Mouse (Mus musculus): ENCODE results near the gene Uqcc2. TPM values are rescaled to one million over a fixed set of nuclear protein-coding genes. Genes with fewer than 3 reads are reported as not detected.

Gene Uqcc2
- polyA plus RNA-seq, 1 experiment from 2014 or later: 353 TPM

DNA sequence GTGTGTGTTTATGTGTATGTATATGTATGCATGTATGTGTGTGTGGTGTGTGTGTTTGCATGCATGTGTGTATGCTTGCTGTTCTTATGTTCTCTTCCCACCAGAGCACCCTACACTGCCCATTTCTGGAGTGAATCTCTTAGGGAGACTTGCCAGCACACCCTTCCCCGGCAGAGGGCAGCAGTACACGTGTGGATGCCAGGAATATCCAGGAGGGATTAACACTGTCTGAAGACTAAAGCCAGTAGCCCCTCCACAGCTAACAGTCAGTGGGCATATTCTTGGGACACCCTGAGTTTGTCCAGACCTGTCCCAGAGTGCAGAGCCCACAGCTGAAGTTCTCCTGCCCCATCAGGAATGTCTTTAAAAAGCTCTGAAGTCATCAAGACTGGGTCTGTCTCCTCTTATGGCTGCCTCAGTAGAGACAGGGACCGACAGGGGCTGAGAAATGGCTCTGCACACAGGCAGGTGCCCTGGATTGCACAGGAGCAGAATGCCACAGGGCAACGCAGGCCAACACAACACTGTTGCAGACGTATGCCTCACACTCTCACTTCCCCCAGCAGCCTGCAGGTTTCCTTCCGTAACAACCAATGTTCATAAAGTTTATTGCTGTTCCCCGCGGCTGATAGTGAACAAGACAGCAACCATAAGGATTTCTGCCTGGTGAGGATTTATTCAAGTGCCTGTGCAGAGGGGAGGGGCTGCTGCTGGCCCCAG is 31.5 kb upstream of the Uqcc2 start:
- H3K36me3 ChIP-seq (ENCODE audit: control insufficient read depth, insufficient read depth, low read length): no peaks in the 10 kb centered on the region
- H3K4me1 ChIP-seq (replicated peaks; ENCODE audit: control insufficient read depth, insufficient read depth, low read length): no peaks in the 10 kb centered on the region; the same call in 1 of the 2 replicates
- DNase-seq (ENCODE audit: low spot score) (peak; percentile 76), ATAC-seq (replicated peaks; ENCODE audit: low FRiP score, low TSS enrichment, low read depth) (no peak)
- H3K9ac ChIP-seq (ENCODE audit: low read length): no peak overlapping the region
- no peak overlapping the region for H3K27ac ChIP-seq (ENCODE audit: low read depth)
- no peaks in the 10 kb centered on the region for H3K9me3 ChIP-seq (ENCODE audit: control insufficient read depth, low read length)
- H3K27me3 ChIP-seq (replicated peaks; ENCODE audit: control insufficient read depth, insufficient read depth, low read length): no peaks in the 10 kb centered on the region
- H3K4me3 ChIP-seq (ENCODE audit: low read depth, low read length): no peak overlapping the region
- H3K4me2 ChIP-seq (ENCODE audit: low read length): no peak overlapping the region
- 29% methylated on average over 8 of the region's 8 CpGs for WGBS

DNA sequence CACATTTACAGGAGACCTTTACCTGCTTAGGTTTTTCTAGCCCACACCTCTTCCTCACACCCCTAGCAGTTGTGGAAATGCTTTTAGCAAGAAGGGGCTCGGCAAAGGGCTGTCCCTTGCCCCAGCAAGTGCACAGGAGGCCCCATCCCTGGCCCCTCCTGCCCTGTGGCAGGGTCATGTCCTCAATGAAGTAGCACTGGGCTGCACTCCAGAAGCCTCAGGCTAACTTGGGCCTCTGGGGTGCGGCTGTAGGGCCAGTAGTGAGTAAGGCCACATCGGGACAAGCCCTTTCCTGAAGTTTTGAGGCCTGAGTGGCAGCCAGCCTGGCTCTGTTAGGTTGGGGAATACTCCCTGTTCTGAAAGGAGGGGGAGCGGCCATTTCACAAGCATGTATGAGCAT is 27.2 kb upstream of the Uqcc2 start:
- no peak overlapping the region for H3K4me3 ChIP-seq (ENCODE audit: low read depth, low read length)
- H3K9ac ChIP-seq (ENCODE audit: low read length): no peak overlapping the region
- no peak overlapping the region for H3K27ac ChIP-seq (ENCODE audit: low read depth)
- ATAC-seq (replicated peaks; ENCODE audit: low FRiP score, low TSS enrichment, low read depth) (no peak), DNase-seq (ENCODE audit: low spot score) (no peak)
- H3K4me2 ChIP-seq (ENCODE audit: low read length): no peak overlapping the region
- H3K36me3 ChIP-seq (ENCODE audit: control insufficient read depth, insufficient read depth, low read length): no peaks in the 10 kb centered on the region
- H3K4me1 ChIP-seq (replicated peaks; ENCODE audit: control insufficient read depth, insufficient read depth, low read length): no peaks in the 10 kb centered on the region; the same call in 1 of the 2 replicates
- H3K9me3 ChIP-seq (ENCODE audit: control insufficient read depth, low read length): no peaks in the 10 kb centered on the region
- WGBS: 74% methylated on average over 4 of the region's 4 CpGs
- H3K27me3 ChIP-seq (replicated peaks; ENCODE audit: control insufficient read depth, insufficient read depth, low read length): no peaks in the 10 kb centered on the region

DNA sequence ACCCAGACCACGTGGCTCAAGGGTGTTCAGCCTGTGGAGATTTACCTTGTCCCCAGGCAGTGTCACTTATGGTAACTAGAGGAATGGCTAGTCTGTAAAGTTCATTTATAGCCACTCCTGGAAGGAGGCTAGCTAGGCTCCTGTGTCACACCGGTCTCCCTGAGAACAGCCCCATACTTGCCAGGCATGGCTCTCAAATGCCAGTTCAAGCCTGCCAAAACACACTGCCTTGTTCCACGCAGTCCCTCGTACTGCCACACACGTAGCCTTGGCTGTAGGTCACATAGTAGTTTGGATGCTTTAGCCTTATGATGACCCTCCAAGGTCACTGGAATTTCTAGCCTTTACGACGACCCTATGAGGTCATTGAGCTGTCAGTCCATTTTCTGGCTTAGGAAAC is 25.5 kb upstream of the Uqcc2 start:
- no peak for ATAC-seq (replicated peaks; ENCODE audit: low FRiP score, low TSS enrichment, low read depth)
- Histone ChIP-seq H3K27me3 (replicated peaks; ENCODE audit: control insufficient read depth, insufficient read depth, low read length) (no peaks in the 10 kb centered on the region), H3K4me1 (replicated peaks; ENCODE audit: control insufficient read depth, insufficient read depth, low read length) (no peaks in the 10 kb centered on the region; the same call in 1 of the 2 replicates), H3K4me3 (ENCODE audit: low read depth, low read length) (no peak overlapping the region), H3K4me2 (ENCODE audit: low read length) (no peak overlapping the region), H3K36me3 (ENCODE audit: control insufficient read depth, insufficient read depth, low read length) (no peaks in the 10 kb centered on the region), H3K9ac (ENCODE audit: low read length) (no peak overlapping the region), H3K27ac (ENCODE audit: low read depth) (no peak overlapping the region), H3K9me3 (ENCODE audit: control insufficient read depth, low read length) (no peaks in the 10 kb centered on the region)
- 70% methylated on average over 7 of the region's 7 CpGs for whole genome bisulfite sequencing
- no peak for DNase-seq (ENCODE audit: low spot score)

DNA sequence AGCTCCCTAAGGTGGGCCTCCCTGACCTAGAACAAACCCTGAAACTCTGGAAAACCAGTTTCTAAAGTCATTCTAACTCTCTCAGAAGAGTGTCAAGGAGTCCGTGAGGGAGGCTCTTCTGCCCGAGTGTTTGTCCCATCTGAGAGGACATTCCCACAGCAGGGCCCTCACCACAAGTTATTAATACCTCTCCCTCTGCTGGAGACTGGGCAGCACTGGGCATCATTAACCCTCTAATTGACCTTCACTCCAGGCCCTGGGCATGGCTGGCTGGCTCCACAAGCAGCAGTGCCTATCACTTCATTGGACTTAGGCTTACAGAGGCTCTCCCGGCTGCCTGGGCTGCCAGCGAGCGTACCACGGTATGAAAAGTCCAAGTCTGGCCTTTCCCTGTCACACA is 24.7 kb upstream of the Uqcc2 start:
- H3K27me3 ChIP-seq (replicated peaks; ENCODE audit: control insufficient read depth, insufficient read depth, low read length): no peaks in the 10 kb centered on the region
- no peaks in the 10 kb centered on the region for H3K9me3 ChIP-seq (ENCODE audit: control insufficient read depth, low read length)
- ATAC-seq (replicated peaks; ENCODE audit: low FRiP score, low TSS enrichment, low read depth): no peak
- H3K4me2 ChIP-seq (ENCODE audit: low read length): no peak overlapping the region
- H3K4me3 ChIP-seq (ENCODE audit: low read depth, low read length): no peak overlapping the region
- WGBS: 82% methylated on average over 6 of the region's 6 CpGs
- peaks cover 4% of the 10 kb centered on the region for H3K4me1 ChIP-seq (replicated peaks; ENCODE audit: control insufficient read depth, insufficient read depth, low read length)
- H3K36me3 ChIP-seq (ENCODE audit: control insufficient read depth, insufficient read depth, low read length): no peaks in the 10 kb centered on the region
- H3K27ac ChIP-seq (ENCODE audit: low read depth): no peak overlapping the region
- DNase-seq (ENCODE audit: low spot score): no peak
- H3K9ac ChIP-seq (ENCODE audit: low read length): no peak overlapping the region

DNA sequence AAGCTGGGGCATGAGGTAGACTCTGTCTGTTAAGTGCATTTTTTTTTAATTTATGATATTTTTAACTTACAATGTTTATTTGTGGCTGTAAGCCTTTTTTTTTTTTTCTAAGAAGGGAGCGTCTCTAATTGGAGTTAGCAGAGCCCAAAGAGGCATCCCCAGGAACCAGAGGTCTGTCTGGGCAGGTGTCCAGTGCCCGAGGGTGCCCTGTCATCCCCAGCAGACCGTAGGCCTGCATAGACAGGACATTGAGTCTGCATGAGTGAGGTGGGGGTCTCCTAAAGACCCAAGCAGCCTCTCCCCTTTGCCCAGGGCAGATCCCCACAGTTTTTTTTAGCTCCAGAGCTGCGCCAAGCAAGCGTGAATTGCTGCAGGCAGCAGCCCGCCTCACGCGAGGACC is 22.0 kb upstream of the Uqcc2 start:
- no peak for ATAC-seq (replicated peaks; ENCODE audit: low FRiP score, low TSS enrichment, low read depth)
- DNase-seq (ENCODE audit: low spot score): no peak
- H3K4me2 ChIP-seq (ENCODE audit: low read length): no peak overlapping the region
- no peak overlapping the region for H3K9ac ChIP-seq (ENCODE audit: low read length)
- H3K4me3 ChIP-seq (ENCODE audit: low read depth, low read length): no peak overlapping the region
- H3K27ac ChIP-seq (ENCODE audit: low read depth): no peak overlapping the region
- no peaks in the 10 kb centered on the region for H3K27me3 ChIP-seq (replicated peaks; ENCODE audit: control insufficient read depth, insufficient read depth, low read length)
- no peaks in the 10 kb centered on the region for H3K36me3 ChIP-seq (ENCODE audit: control insufficient read depth, insufficient read depth, low read length)
- no peaks in the 10 kb centered on the region for H3K9me3 ChIP-seq (ENCODE audit: control insufficient read depth, low read length)
- WGBS: 73% methylated on average over 8 of the region's 8 CpGs
- peaks cover 13% of the 10 kb centered on the region for H3K4me1 ChIP-seq (replicated peaks; ENCODE audit: control insufficient read depth, insufficient read depth, low read length)

DNA sequence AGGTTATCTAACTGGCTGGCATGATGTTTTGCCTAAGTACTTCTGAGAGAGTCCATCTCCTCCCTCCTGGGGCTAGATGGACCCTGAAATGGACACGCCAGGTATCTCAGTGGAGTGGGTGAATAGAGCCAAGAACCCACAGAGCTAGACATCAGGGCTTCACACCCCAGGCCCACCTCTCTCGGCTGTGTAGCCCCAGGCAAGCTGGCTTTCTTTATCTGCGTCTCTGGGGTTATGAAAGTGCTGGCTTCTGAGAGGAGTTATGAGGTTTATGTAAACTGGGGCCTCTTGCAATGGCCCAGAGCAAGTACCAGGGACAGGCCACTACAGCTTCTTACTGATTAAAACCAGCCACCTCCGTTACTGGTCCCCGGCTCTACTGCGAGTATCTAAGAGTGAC is 21.2 kb upstream of the Uqcc2 start:
- Histone ChIP-seq H3K36me3 (ENCODE audit: control insufficient read depth, insufficient read depth, low read length) (no peaks in the 10 kb centered on the region), H3K4me2 (ENCODE audit: low read length) (no peak overlapping the region), H3K4me3 (ENCODE audit: low read depth, low read length) (no peak overlapping the region), H3K9ac (ENCODE audit: low read length) (no peak overlapping the region), H3K27ac (ENCODE audit: low read depth) (no peak overlapping the region), H3K4me1 (replicated peaks; ENCODE audit: control insufficient read depth, insufficient read depth, low read length) (peaks cover 14% of the 10 kb centered on the region), H3K27me3 (replicated peaks; ENCODE audit: control insufficient read depth, insufficient read depth, low read length) (no peaks in the 10 kb centered on the region), H3K9me3 (ENCODE audit: control insufficient read depth, low read length) (no peaks in the 10 kb centered on the region)
- DNase-seq (ENCODE audit: low spot score): no peak
- ATAC-seq (replicated peaks; ENCODE audit: low FRiP score, low TSS enrichment, low read depth): no peak
- 46% methylated on average over 6 of the region's 6 CpGs for WGBS

DNA sequence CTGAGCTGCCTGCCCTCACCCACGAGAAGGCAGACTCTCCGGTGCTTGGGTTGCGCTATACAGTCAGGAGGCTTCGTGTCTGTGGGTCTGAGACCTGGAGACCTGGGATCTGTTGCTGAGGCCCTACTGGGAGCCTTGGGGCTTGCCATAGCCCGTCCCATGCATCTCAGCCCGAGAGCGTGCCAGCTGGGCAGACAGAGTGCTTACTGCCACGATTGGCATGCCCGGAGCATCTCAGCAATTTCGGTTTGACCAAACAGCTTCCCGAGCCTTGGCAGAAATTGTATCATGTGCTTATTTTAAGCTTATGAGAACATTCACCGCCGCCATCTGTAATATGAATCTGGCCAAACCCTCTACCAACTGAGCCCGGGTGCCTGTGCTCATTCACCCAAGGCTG is 20.5 kb upstream of the Uqcc2 start:
- H3K4me1 ChIP-seq (replicated peaks; ENCODE audit: control insufficient read depth, insufficient read depth, low read length): peaks cover 14% of the 10 kb centered on the region
- no peak for ATAC-seq (replicated peaks; ENCODE audit: low FRiP score, low TSS enrichment, low read depth)
- no peaks in the 10 kb centered on the region for H3K36me3 ChIP-seq (ENCODE audit: control insufficient read depth, insufficient read depth, low read length)
- H3K4me2 ChIP-seq (ENCODE audit: low read length): no peak overlapping the region
- H3K27ac ChIP-seq (ENCODE audit: low read depth): no peak overlapping the region
- H3K9ac ChIP-seq (ENCODE audit: low read length): no peak overlapping the region
- no peaks in the 10 kb centered on the region for H3K9me3 ChIP-seq (ENCODE audit: control insufficient read depth, low read length)
- whole genome bisulfite sequencing: 87% methylated on average over 14 of the region's 14 CpGs
- no peaks in the 10 kb centered on the region for H3K27me3 ChIP-seq (replicated peaks; ENCODE audit: control insufficient read depth, insufficient read depth, low read length)
- no peak for DNase-seq (ENCODE audit: low spot score)
- no peak overlapping the region for H3K4me3 ChIP-seq (ENCODE audit: low read depth, low read length)

DNA sequence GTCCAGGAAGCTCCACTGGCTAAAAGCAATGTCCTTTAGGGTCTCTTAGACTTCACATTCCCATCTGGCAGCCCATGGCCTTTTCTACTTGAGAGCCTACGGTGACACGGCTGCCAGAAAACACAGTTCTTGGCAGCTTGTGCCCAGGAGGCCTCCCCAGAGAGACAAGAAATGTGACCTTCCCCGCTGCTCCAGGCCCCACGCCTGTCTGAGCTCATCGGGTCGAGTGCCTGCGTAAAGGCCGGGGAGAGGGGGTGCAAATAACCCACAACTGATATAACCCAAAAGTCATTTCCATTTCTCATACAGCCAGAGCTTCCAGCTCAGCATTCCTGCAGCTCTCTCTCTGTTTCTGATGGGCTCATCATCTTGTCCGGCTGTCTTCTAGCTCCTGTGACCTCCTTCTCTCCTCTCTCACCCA is 20.1 kb upstream of the Uqcc2 start:
- no peak overlapping the region for H3K4me3 ChIP-seq (ENCODE audit: low read depth, low read length)
- H3K4me2 ChIP-seq (ENCODE audit: low read length): no peak overlapping the region
- no peak overlapping the region for H3K27ac ChIP-seq (ENCODE audit: low read depth)
- no peaks in the 10 kb centered on the region for H3K9me3 ChIP-seq (ENCODE audit: control insufficient read depth, low read length)
- DNase-seq (ENCODE audit: low spot score) (no peak), ATAC-seq (replicated peaks; ENCODE audit: low FRiP score, low TSS enrichment, low read depth) (no peak)
- H3K36me3 ChIP-seq (ENCODE audit: control insufficient read depth, insufficient read depth, low read length): no peaks in the 10 kb centered on the region
- H3K9ac ChIP-seq (ENCODE audit: low read length): no peak overlapping the region
- 50% methylated on average over 9 of the region's 9 CpGs for WGBS
- H3K27me3 ChIP-seq (replicated peaks; ENCODE audit: control insufficient read depth, insufficient read depth, low read length): no peaks in the 10 kb centered on the region
- peaks cover 14% of the 10 kb centered on the region for H3K4me1 ChIP-seq (replicated peaks; ENCODE audit: control insufficient read depth, insufficient read depth, low read length)

DNA sequence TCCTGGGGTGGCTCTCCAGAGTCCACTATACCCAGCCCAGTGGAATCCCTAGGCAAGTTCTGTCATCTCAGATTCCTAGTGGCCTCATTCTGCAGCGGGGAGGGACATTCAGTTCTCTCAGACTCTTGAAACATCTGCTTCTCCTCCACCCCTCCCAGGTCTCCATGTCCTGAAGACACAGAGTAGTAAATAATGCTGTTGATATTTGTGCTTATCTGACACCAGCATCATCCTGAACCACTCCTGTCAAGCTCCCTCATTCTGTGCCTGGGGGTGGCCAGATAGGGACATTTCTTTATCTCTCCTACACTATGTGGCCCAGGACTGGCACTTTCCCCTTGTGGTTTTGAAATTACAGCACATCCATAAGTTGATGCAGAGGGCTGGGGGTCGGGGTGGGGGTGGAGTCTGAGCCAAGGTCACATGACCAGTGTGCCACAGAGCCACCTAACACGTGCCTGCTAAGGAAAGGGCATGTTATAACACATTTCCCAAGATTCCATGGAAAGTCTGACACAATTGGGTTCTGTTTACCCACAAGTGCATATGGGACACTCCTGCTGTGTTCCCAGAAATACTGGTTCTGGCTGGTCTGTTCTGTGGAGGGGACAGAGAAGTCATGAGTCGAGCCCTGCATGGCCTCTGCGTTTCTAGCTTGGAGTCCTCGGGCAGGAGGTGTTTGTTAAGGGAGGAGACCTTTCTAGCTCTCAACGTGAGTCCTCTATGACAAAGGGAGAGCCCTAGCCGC is 19.4 kb upstream of the Uqcc2 start:
- no peak for ATAC-seq (replicated peaks; ENCODE audit: low FRiP score, low TSS enrichment, low read depth)
- H3K27ac ChIP-seq (ENCODE audit: low read depth): no peak overlapping the region
- no peak overlapping the region for H3K9ac ChIP-seq (ENCODE audit: low read length)
- 55% methylated on average over 8 of the region's 8 CpGs for WGBS
- H3K9me3 ChIP-seq (ENCODE audit: control insufficient read depth, low read length): no peaks in the 10 kb centered on the region
- no peaks in the 10 kb centered on the region for H3K36me3 ChIP-seq (ENCODE audit: control insufficient read depth, insufficient read depth, low read length)
- H3K4me2 ChIP-seq (ENCODE audit: low read length): no peak overlapping the region
- DNase-seq (ENCODE audit: low spot score): no peak
- no peak overlapping the region for H3K4me3 ChIP-seq (ENCODE audit: low read depth, low read length)
- H3K4me1 ChIP-seq (replicated peaks; ENCODE audit: control insufficient read depth, insufficient read depth, low read length): peaks cover 14% of the 10 kb centered on the region
- no peaks in the 10 kb centered on the region for H3K27me3 ChIP-seq (replicated peaks; ENCODE audit: control insufficient read depth, insufficient read depth, low read length)
